Mouse (Mus musculus) frontal cortex, postnatal 14 days (tissue): ENCODE measurements around the gene Prrg3.
"Not testable (repeated sequence)": the region's sequence is repeated elsewhere in the genome, so short reads cannot be mapped to it uniquely, and the experiment has no call there.

Source experiments
- DNase-seq, 2 experiments: peaks; one replicate each; pipeline ENCODE4 v3.0.0; 2022; ENCODE audit warnings: low spot score in 2 of 2

The Prrg3 gene

GRCm38 (mm10) chrX:71962073-71963051 is at the start of gene Prrg3:
Gene Prrg3, plus strand, starts transcription at chrX:71962624.
- DNase-seq, result peak; percentile 8 to 21

- DNase-seq, result peak; percentile 11 to 28
Observed at GRCm38 (mm10) chrX:71946631-71947030, 15.8 kb upstream of the Prrg3 start.

- no peak for DNase-seq
Observed at GRCm38 (mm10) chrX:71958366-71958765, 4.1 kb upstream of the Prrg3 start.

- no peak for DNase-seq
Observed at GRCm38 (mm10) chrX:71963275-71963912, 970 bp downstream of the Prrg3 start.

- no peak for DNase-seq
Observed at GRCm38 (mm10) chrX:71968216-71968615, 5.8 kb downstream of the Prrg3 start.

GRCm38 (mm10) chrX:71968816-71969215 is 6.4 kb downstream of the Prrg3 start:
- DNase-seq, result peak; percentile 9 to 32

GRCm38 (mm10) chrX:71971325-71971724 is 8.9 kb downstream of the Prrg3 start:
- no peak for DNase-seq

GRCm38 (mm10) chrX:71972686-71973085 is 10.3 kb downstream of the Prrg3 start, which contains the start of gene Fate1:
Gene Fate1, plus strand, starts transcription at chrX:71972986.
- no peak for DNase-seq

GRCm38 (mm10) chrX:71977681-71978080 is 15.3 kb downstream of the Prrg3 start:
- DNase-seq, result not testable (repeated sequence)

GRCm38 (mm10) chrX:71980443-71980842 is 18.0 kb downstream of the Prrg3 start:
- no peak for DNase-seq

GRCm38 (mm10) chrX:71981322-71981721 is 18.9 kb downstream of the Prrg3 start:
- no peak for DNase-seq

- no peak for DNase-seq
Observed at GRCm38 (mm10) chrX:71983205-71983604, 20.8 kb downstream of the Prrg3 start.

GRCm38 (mm10) chrX:71983775-71984174 is 21.4 kb downstream of the Prrg3 start:
- no peak for DNase-seq

GRCm38 (mm10) chrX:71991549-71991948 is 29.1 kb downstream of the Prrg3 start, which contains the start of gene Cnga2:
Gene Cnga2, plus strand, starts transcription at chrX:71991849.
- no peak for DNase-seq

- no peak for DNase-seq
Observed at GRCm38 (mm10) chrX:71995972-71996371, 33.5 kb downstream of the Prrg3 start.

- DNase-seq, result no peak
Observed at GRCm38 (mm10) chrX:72009930-72010329, 47.5 kb downstream of the Prrg3 start.

GRCm38 (mm10) chrX:72012236-72012635 is 49.8 kb downstream of the Prrg3 start:
- peak; percentile 14 to 29 for DNase-seq

GRCm38 (mm10) chrX:72012804-72013203 is 50.4 kb downstream of the Prrg3 start:
- DNase-seq, result peak in 1 of 2 experiments; percentile 37

GRCm38 (mm10) chrX:72022241-72022640 is 59.8 kb downstream of the Prrg3 start:
- no peak for DNase-seq
